Mouse (Mus musculus): ENCODE results near the gene Gss. TPM values are rescaled to one million over a fixed set of nuclear protein-coding genes. Genes with fewer than 3 reads are reported as not detected.

The Gss gene
- polyA plus RNA-seq, 1 experiment = 55.3 TPM

GRCm38 (mm10) chr2:155518531-155519270, 73.9 kb downstream of the Gss start:
- Histone ChIP-seq H3K4me3 (peak overlapping the region; percentile 35), H3K79me2 (ENCODE audit: control insufficient read depth, insufficient read depth) (no peaks in the 10 kb centered on the region), H3K36me3 (ENCODE audit: control insufficient read depth, insufficient read depth) (no peaks in the 10 kb centered on the region), H3ac (ENCODE audit: control insufficient read depth, insufficient read length) (no peak overlapping the region), H3K27me3 (ENCODE audit: control insufficient read depth, insufficient read depth, insufficient read length) (no peaks in the 10 kb centered on the region), H3K4me2 (ENCODE audit: low read depth) (peak overlapping the region; percentile 63)
- TF ChIP-seq TCF12 (IDR thresholded peaks at IDR 0.05; ENCODE audit: insufficient read depth, poor library complexity, severe bottlenecking) (no peak), MAX (IDR thresholded peaks at IDR 0.05; ENCODE audit: low read depth) (no peak), MYOG (IDR thresholded peaks at IDR 0.05; ENCODE audit: control insufficient read depth in 1 of 3, insufficient read depth in 1 of 3, insufficient read length in 2 of 3, low read depth in 2 of 3) (no peak), CEBPB (IDR thresholded peaks at IDR 0.05; ENCODE audit: insufficient read depth, poor library complexity, severe bottlenecking) (no peak)

- TF ChIP-seq SRF (IDR thresholded peaks at IDR 0.05; ENCODE audit: control insufficient read depth, insufficient read length, low read depth) (peak; percentile 16), TCF3 (IDR thresholded peaks at IDR 0.05; ENCODE audit: insufficient read length, low read depth) (no peak), TCF12 (IDR thresholded peaks at IDR 0.05; ENCODE audit: insufficient read depth, poor library complexity, severe bottlenecking) (no peak), CEBPB (IDR thresholded peaks at IDR 0.05; ENCODE audit: insufficient read depth, poor library complexity, severe bottlenecking) (peak; percentile 63; the same call in 1 of the 2 replicates), MYOG (IDR thresholded peaks at IDR 0.05; ENCODE audit: control insufficient read depth in 1 of 3, insufficient read depth in 1 of 3, insufficient read length in 2 of 3, low read depth in 2 of 3) (peak in 1 of 3 experiments; percentile 28), POLR2A (IDR thresholded peaks at IDR 0.05; ENCODE audit: insufficient read length, low read depth) (peak; percentile 60)
- no peaks in the 10 kb centered on the region for H3K27me3 ChIP-seq (ENCODE audit: control insufficient read depth, insufficient read depth, insufficient read length)
- peak within 1 kb of the TSS; percentile 69 for H3K4me2 ChIP-seq (ENCODE audit: low read depth)
- H3K4me3 ChIP-seq = peak within 1 kb of the TSS; percentile 35
- no peaks in the 10 kb centered on the region for H3K79me2 ChIP-seq (ENCODE audit: control insufficient read depth, insufficient read depth)
- no peak within 1 kb of the TSS for H3ac ChIP-seq (ENCODE audit: control insufficient read depth, insufficient read length)
- H3K36me3 ChIP-seq (ENCODE audit: control insufficient read depth, insufficient read depth) = no peaks in the 10 kb centered on the region
These were observed 74.9 kb downstream of the Gss start, which contains the start of the genes Acss2 and Ggt7 for GRCm38 (mm10) chr2:155517455-155518423. Acss2 (plus strand) TSS chr2:155517948. Ggt7 (minus strand) TSS chr2:155518237.

GRCm38 (mm10) chr2:155515941-155516340, 76.7 kb downstream of the Gss start:
- Histone ChIP-seq H3K36me3 (ENCODE audit: control insufficient read depth, insufficient read depth) (no peaks in the 10 kb centered on the region), H3K27me3 (ENCODE audit: control insufficient read depth, insufficient read depth, insufficient read length) (no peaks in the 10 kb centered on the region), H3ac (ENCODE audit: control insufficient read depth, insufficient read length) (no peak overlapping the region), H3K4me2 (ENCODE audit: low read depth) (no peak overlapping the region), H3K79me2 (ENCODE audit: control insufficient read depth, insufficient read depth) (no peaks in the 10 kb centered on the region), H3K4me3 (no peak overlapping the region)
- no peak for TF ChIP-seq MYOG (IDR thresholded peaks at IDR 0.05; ENCODE audit: control insufficient read depth in 1 of 3, insufficient read depth in 1 of 3, insufficient read length in 2 of 3, low read depth in 2 of 3)
- no peak for TF ChIP-seq POLR2A (IDR thresholded peaks at IDR 0.05; ENCODE audit: insufficient read length, low read depth)
- no peak for TF ChIP-seq CEBPB (IDR thresholded peaks at IDR 0.05; ENCODE audit: insufficient read depth, poor library complexity, severe bottlenecking)
- no peak for TF ChIP-seq TCF3 (IDR thresholded peaks at IDR 0.05; ENCODE audit: insufficient read length, low read depth)
- TF ChIP-seq E2F4 (IDR thresholded peaks at IDR 0.05; ENCODE audit: insufficient read depth) = no peak
- TF ChIP-seq POLR2AphosphoS2 (IDR thresholded peaks at IDR 0.05; ENCODE audit: insufficient read length, low read depth) = no peak
- no peak for TF ChIP-seq USF1 (IDR thresholded peaks at IDR 0.05; ENCODE audit: low read depth)
- TF ChIP-seq REST (IDR thresholded peaks at IDR 0.05; ENCODE audit: insufficient read depth, insufficient read length) = no peak
- no peak for TF ChIP-seq MYOD1 (IDR thresholded peaks at IDR 0.05; ENCODE audit: control insufficient read depth in 1 of 3, insufficient read length in 2 of 3, low read depth in 2 of 3)
- TF ChIP-seq TCF12 (IDR thresholded peaks at IDR 0.05; ENCODE audit: insufficient read depth, poor library complexity, severe bottlenecking) = no peak
- TF ChIP-seq SRF (IDR thresholded peaks at IDR 0.05; ENCODE audit: control insufficient read depth, insufficient read length, low read depth) = no peak

GRCm38 (mm10) chr2:155514666-155515065, 77.9 kb downstream of the Gss start:
- peak overlapping the region; percentile 91 for H3K4me2 ChIP-seq (ENCODE audit: low read depth)
- peak overlapping the region; percentile 24 for H3K4me3 ChIP-seq
- no peaks in the 10 kb centered on the region for H3K36me3 ChIP-seq (ENCODE audit: control insufficient read depth, insufficient read depth)
- H3K27me3 ChIP-seq (ENCODE audit: control insufficient read depth, insufficient read depth, insufficient read length) = no peaks in the 10 kb centered on the region
- H3K79me2 ChIP-seq (ENCODE audit: control insufficient read depth, insufficient read depth) = no peaks in the 10 kb centered on the region
- no peak overlapping the region for H3ac ChIP-seq (ENCODE audit: control insufficient read depth, insufficient read length)
- TF ChIP-seq REST (IDR thresholded peaks at IDR 0.05; ENCODE audit: insufficient read depth, insufficient read length) (no peak), POLR2AphosphoS2 (IDR thresholded peaks at IDR 0.05; ENCODE audit: insufficient read length, low read depth) (no peak), TCF3 (IDR thresholded peaks at IDR 0.05; ENCODE audit: insufficient read length, low read depth) (no peak), MYOD1 (IDR thresholded peaks at IDR 0.05; ENCODE audit: control insufficient read depth in 1 of 3, insufficient read length in 2 of 3, low read depth in 2 of 3) (peak in 1 of 3 experiments; percentile 57), SRF (IDR thresholded peaks at IDR 0.05; ENCODE audit: control insufficient read depth, insufficient read length, low read depth) (no peak), TCF12 (IDR thresholded peaks at IDR 0.05; ENCODE audit: insufficient read depth, poor library complexity, severe bottlenecking) (no peak), POLR2A (IDR thresholded peaks at IDR 0.05; ENCODE audit: insufficient read length, low read depth) (peak; percentile 55), E2F4 (IDR thresholded peaks at IDR 0.05; ENCODE audit: insufficient read depth) (no peak), MAX (IDR thresholded peaks at IDR 0.05; ENCODE audit: low read depth) (no peak), USF1 (IDR thresholded peaks at IDR 0.05; ENCODE audit: low read depth) (no peak), MYOG (IDR thresholded peaks at IDR 0.05; ENCODE audit: control insufficient read depth in 1 of 3, insufficient read depth in 1 of 3, insufficient read length in 2 of 3, low read depth in 2 of 3) (peak in 1 of 3 experiments; percentile 44)

All from myocyte (in vitro differentiated cells).